Mouse (Mus musculus): ENCODE results near the gene Med11.

DNA sequence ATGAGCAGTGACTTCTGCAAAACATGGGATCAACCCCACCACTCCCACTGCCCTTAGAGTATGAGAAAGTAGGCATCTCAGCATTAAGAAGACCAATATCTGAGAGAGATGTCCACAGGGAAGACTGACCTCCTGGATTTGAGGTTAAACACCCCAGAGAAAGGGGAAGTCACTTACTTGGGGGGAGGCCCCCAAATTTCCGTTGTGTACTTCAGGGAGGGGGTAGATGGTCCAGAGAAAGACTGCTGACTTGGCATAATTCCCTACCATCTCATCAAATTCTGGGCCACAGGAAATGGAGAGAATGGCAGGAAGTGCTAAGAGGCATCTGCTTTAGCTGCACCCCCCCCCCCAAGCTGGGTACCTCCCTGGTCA lies 18.2 kb upstream of the Med11 start:
- TF ChIP-seq POLR2A (IDR thresholded peaks at IDR 0.05; ENCODE audit: extremely low read depth, insufficient read depth, low read length): no peak
- no peak for TF ChIP-seq CTCF (IDR thresholded peaks at IDR 0.05; ENCODE audit: extremely low read depth, insufficient read depth, low read length)
